Mouse (Mus musculus): ENCODE measurements around the gene Gstk1.

DNA sequence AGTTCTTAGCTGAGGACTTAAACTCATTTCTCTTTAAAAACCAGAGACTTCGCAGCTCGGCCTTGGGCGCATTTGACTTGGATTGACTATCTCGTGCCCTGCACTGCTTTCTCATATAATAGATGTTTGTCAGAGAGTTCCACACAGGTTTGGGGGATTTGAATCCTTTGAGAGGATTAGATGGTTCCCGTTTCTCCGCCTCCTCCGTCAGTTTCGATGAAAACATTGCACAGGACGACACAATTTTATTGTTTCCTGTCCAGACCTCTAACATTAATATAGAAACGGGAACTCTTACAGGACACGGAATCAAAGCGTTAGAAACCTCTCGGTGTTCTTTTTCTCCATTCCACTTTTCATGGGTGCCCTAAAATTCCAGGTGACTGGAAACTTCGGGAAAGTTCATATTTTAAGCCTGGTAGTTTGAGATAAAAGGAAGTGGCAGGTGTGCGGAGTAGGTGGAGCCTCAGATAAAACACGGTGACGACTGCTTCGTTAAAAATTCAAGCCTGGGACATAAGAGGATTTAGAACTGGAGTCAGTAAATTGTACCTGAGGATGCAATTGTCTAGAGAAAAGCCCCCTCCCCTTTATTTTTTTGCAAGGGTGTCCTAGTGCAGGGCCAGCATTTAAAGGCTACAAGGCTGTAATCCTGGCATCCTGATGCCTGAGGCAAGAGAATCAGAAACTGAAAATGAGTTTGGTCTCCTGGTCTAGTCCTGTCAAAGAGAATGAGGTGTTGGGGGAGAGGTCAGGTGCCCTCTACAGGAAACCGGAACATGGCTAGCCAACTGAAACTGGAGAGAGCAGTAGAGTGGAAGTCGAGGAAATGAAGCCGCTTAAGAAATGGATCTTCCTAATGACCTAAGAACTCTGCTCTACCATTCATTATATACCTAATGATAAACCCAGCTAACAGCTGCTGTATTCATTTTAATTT, 19.9 kb downstream of the Gstk1 start:
- 0 out of 2 replicates have a peak, but pooled peaks have one; percentile 15 for TF ChIP-seq CTCF (IDR thresholded peaks at IDR 0.05; ENCODE audit: low read depth)
- TF ChIP-seq EP300 (optimal IDR thresholded peaks at IDR 0.05): no peak

All from stomach, postnatal 0 days (tissue).